Mouse (Mus musculus) midbrain, embryonic 16.5 days (tissue): ENCODE measurements around the gene Slc9b2. TPM values are rescaled to one million over a fixed set of nuclear protein-coding genes. Genes with fewer than 3 reads are reported as not detected.

ENCODE experiments used
- ATAC-seq: fragments of 200-750 bp; cut with Nextera tagmentation; 2 replicates; pipeline ENCODE4 v1.8.0; 2017; ENCODE audit warnings: moderate TSS enrichment
- H3K27ac ChIP-seq: fragments of 300-500 bp; sonication (generic); 2 replicates; pipeline ENCODE4 v1.5.1; 2014; ENCODE audit warnings: mild to moderate bottlenecking, low read length, mixed read lengths
- H3K27me3 ChIP-seq: fragments of 300-500 bp; sonication (generic); 2 replicates; pipeline ENCODE4 v1.6.1; 2014; ENCODE audit warnings: low read depth, low read length, mixed read lengths; ENCODE audit not compliant: control insufficient read depth, insufficient read depth
- H3K36me3 ChIP-seq: fragments of 300-500 bp; sonication (generic); 2 replicates; pipeline ENCODE4 v1.6.1; 2014; ENCODE audit warnings: mild to moderate bottlenecking, low read length, moderate library complexity, mixed read lengths; ENCODE audit not compliant: control insufficient read depth, insufficient read depth
- H3K4me1 ChIP-seq: fragments of 300-500 bp; sonication (generic); 2 replicates; pipeline ENCODE4 v1.6.1; 2014; ENCODE audit warnings: mild to moderate bottlenecking, low read length, mixed read lengths; ENCODE audit not compliant: control insufficient read depth, insufficient read depth
- H3K4me2 ChIP-seq: fragments of 300-500 bp; sonication (generic); 2 replicates; pipeline ENCODE4 v1.6.1; 2014; ENCODE audit warnings: mild to moderate bottlenecking, low read length, mixed read lengths
- H3K4me3 ChIP-seq: fragments of 300-500 bp; sonication (generic); 2 replicates; pipeline ENCODE4 v1.5.1; 2014; ENCODE audit warnings: low read depth, mild to moderate bottlenecking, low read length, moderate library complexity, mixed read lengths
- H3K9ac ChIP-seq: fragments of 300-500 bp; sonication (generic); 2 replicates; pipeline ENCODE4 v1.6.1; 2014; ENCODE audit warnings: low read depth, low read length, mixed read lengths
- H3K9me3 ChIP-seq: fragments of 300-500 bp; sonication (generic); replicated peaks from 2 replicates; pipeline ENCODE4 v1.6.1; 2014; ENCODE audit warnings: mild to moderate bottlenecking, low read length, mixed read lengths; ENCODE audit not compliant: control insufficient read depth, poor library complexity, severe bottlenecking
- WGBS: fragments of 180-500 bp; shearing (Covaris S2); extraction: QIAGEN DNeasy Blood & Tissue Kit; methylation state at CpG from one replicate; pipeline ENCODE4 v1.1.7; 2014; 5-methylcytosine and 5-hydroxymethylcytosine counted together
- polyA plus RNA-seq: library from polyadenylated mRNA; unstranded; fragments of >200 nt; fragmentation: Nextera tagmentation; extraction: Ambion mirVana; gene quantifications from 2 replicates; pipeline ENCODE4 v1.2.1, GENCODE M21; 2015

Gene Slc9b2
- polyA plus RNA-seq = 1.8 and 2.9 TPM in 2 replicates

- H3K27me3 ChIP-seq = no peaks in the 10 kb centered on the region
- peaks cover 11% of the 10 kb centered on the region for H3K4me1 ChIP-seq
- H3K36me3 ChIP-seq = no peaks in the 10 kb centered on the region
- H3K9me3 ChIP-seq = no peaks in the 10 kb centered on the region
- peak within 1 kb of the TSS; percentile 66 for H3K9ac ChIP-seq
- peak; percentile 83 for ATAC-seq
- WGBS = 11% methylated on average over 27 of the region's 28 CpGs
- H3K4me2 ChIP-seq = peak within 1 kb of the TSS; percentile 59
- peak within 1 kb of the TSS; percentile 31 for H3K4me3 ChIP-seq
- no peak within 1 kb of the TSS for H3K27ac ChIP-seq
Observed at GRCm38 (mm10) chr3:135307411-135308259, at the start of gene Slc9b2. TSS of gene Slc9b2 (plus strand) at chr3:135307700.

DNA sequence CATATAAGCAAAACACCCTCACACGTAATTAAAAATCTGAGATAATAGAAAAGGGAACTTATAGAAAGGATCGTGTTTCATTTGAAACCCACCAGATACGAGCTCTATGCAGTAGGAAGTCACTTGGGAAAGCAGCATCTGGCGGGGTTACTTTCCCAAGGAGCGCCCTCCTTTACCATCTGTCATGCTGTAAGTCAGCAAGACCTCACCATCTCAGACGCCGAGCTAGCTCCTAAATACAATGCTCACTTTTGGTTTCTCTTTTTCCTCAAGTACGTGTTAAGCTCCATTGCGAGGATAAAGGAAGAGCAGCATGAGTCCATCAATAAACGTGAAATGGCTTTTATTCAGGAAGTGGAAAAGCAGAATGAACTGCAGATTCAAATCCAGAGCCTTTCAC lies 48.6 kb upstream of the Slc9b2 start:
- Histone ChIP-seq H3K4me3 (no peak overlapping the region), H3K27ac (no peak overlapping the region), H3K4me1 (no peaks in the 10 kb centered on the region), H3K36me3 (no peaks in the 10 kb centered on the region), H3K4me2 (no peak overlapping the region), H3K27me3 (no peaks in the 10 kb centered on the region), H3K9ac (no peak overlapping the region), H3K9me3 (no peaks in the 10 kb centered on the region)
- no peak for ATAC-seq
- WGBS = 81% methylated on average over 10 of the region's 10 CpGs

DNA sequence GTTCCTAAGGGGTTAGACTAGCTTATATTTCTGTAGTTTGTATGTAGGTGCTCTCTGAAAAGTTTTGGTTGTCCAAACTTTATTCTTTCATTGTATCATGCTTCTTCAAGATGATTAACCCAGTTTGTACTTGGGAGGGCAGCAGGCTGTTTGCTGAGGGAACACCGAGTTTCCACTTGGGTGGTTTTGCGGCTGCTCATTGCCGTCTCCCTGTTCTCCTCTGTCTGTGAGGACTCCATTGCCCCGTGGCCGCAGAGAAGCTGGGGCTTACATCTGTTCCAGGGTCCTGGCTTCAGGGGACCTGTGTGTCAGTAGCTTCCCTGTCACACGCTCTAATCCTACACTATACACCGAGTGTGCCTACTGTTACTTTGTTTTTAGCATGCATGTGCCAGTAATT lies 47.3 kb upstream of the Slc9b2 start:
- Histone ChIP-seq H3K4me1 (no peaks in the 10 kb centered on the region), H3K27ac (no peak overlapping the region), H3K9ac (no peak overlapping the region), H3K4me2 (no peak overlapping the region), H3K27me3 (no peaks in the 10 kb centered on the region), H3K4me3 (no peak overlapping the region), H3K36me3 (no peaks in the 10 kb centered on the region), H3K9me3 (no peaks in the 10 kb centered on the region)
- no peak for ATAC-seq
- WGBS = 84% methylated on average over 7 of the region's 7 CpGs

- WGBS = 83% methylated on average over 5 of the region's 5 CpGs
Observed at GRCm38 (mm10) chr3:135268616-135269015, 38.9 kb upstream of the Slc9b2 start.

DNA sequence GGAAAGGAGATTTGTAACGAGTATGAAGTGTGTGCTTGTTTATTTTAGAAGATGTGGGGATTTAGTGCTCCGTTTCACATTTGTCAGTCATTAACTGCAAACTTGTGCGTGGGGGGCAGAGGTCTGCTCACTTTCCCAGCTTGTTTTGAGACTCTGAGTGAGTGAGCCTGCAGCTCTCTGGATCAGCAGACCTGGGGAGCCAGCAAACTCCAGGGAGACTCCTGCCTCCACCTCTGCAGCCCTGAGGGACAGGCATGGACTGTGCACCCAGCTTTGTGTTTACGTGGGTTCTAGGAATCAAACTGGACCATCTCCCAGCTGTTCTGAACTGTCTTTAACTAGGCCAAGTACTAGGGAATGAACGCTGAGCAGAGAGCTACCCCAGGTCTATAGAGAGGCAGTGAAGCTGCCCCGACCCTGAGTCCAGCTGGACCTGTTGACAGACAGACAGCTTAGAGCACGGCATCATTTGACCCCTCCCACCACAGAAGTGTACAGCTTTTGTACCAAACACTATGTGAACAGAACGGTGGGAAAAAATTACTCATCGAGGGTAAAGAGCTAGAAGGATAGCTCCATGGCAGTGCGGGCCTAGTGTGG lies 38.0 kb upstream of the Slc9b2 start:
- H3K9me3 ChIP-seq = no peaks in the 10 kb centered on the region
- H3K36me3 ChIP-seq = no peaks in the 10 kb centered on the region
- WGBS = 92% methylated on average over 10 of the region's 10 CpGs
- no peak for ATAC-seq
- H3K4me1 ChIP-seq = no peaks in the 10 kb centered on the region
- H3K27ac ChIP-seq = no peak overlapping the region
- no peak overlapping the region for H3K4me2 ChIP-seq
- H3K27me3 ChIP-seq = no peaks in the 10 kb centered on the region
- H3K4me3 ChIP-seq = no peak overlapping the region
- no peak overlapping the region for H3K9ac ChIP-seq

More at GRCm38 (mm10) chr3:135268616-135269015, 38.9 kb upstream of the Slc9b2 start:
- H3K4me2 ChIP-seq = no peak overlapping the region
- H3K9me3 ChIP-seq = no peaks in the 10 kb centered on the region
- H3K4me1 ChIP-seq = no peaks in the 10 kb centered on the region
- no peak for ATAC-seq
- no peak overlapping the region for H3K4me3 ChIP-seq
- no peaks in the 10 kb centered on the region for H3K27me3 ChIP-seq
- no peaks in the 10 kb centered on the region for H3K36me3 ChIP-seq
- H3K27ac ChIP-seq = no peak overlapping the region
- no peak overlapping the region for H3K9ac ChIP-seq

GRCm38 (mm10) chr3:135272627-135273026 lies 34.9 kb upstream of the Slc9b2 start:
- Histone ChIP-seq H3K27me3 (no peaks in the 10 kb centered on the region), H3K4me2 (no peak overlapping the region), H3K36me3 (no peaks in the 10 kb centered on the region), H3K4me3 (no peak overlapping the region), H3K27ac (no peak overlapping the region), H3K9me3 (no peaks in the 10 kb centered on the region), H3K4me1 (no peaks in the 10 kb centered on the region), H3K9ac (no peak overlapping the region)
- ATAC-seq = no peak
- WGBS = 75% methylated on average over 12 of the region's 12 CpGs

DNA sequence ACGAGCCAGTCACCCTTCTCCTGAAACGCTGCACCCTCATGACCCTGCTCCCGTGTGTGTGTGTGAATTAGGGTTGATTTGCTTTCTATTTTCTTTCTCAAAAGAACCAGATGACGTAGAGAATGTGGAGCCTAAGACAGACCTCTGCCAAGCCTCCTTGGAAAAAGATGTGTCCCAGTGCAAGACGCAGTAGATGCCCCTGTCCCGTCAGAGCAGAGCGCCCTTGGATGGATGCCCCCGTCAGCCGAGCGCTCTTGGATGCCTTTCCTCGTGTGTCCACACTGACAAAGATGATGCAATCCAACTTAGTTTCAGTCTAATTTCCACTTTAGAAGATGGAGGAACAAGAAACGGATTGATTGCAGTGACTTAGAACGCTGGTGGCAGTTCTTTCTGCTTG lies 34.5 kb upstream of the Slc9b2 start:
- Histone ChIP-seq H3K4me1 (no peaks in the 10 kb centered on the region), H3K36me3 (no peaks in the 10 kb centered on the region), H3K27me3 (no peaks in the 10 kb centered on the region), H3K4me3 (no peak overlapping the region), H3K4me2 (no peak overlapping the region), H3K9ac (no peak overlapping the region), H3K9me3 (no peaks in the 10 kb centered on the region), H3K27ac (no peak overlapping the region)
- ATAC-seq = no peak
- 92% methylated on average over 13 of the region's 13 CpGs for WGBS

DNA sequence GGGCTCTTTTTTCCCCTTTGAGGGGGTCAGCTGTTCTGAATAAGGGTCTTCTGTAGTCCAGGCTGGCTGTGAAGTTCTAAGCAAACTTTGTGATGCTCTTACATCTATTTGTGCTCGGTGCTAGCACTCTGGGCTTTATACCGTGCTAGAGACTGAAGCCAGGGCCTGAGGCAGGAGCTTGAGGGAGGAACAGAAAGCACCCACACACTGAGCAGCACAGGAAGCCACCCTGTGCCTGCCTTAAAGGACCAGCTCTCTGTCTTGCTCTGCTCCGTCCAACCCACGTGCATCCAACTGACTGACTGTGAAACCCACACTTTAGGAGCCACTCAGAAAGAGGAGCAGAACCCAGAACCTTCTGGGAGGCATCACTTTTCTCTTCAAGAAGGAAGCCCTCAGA lies 27.3 kb upstream of the Slc9b2 start:
- WGBS = 79% methylated on average over 4 of the region's 4 CpGs
- Histone ChIP-seq H3K9ac (peak overlapping the region; percentile 46; the same call in 1 of the 2 replicates), H3K4me3 (no peak overlapping the region), H3K9me3 (no peaks in the 10 kb centered on the region), H3K4me2 (no peak overlapping the region), H3K4me1 (peaks cover 4% of the 10 kb centered on the region; the same call in 1 of the 2 replicates), H3K27ac (no peak overlapping the region), H3K36me3 (no peaks in the 10 kb centered on the region), H3K27me3 (no peaks in the 10 kb centered on the region)
- no peak for ATAC-seq
